Mouse (Mus musculus) right cerebral cortex, postnatal 36 days (tissue): Measurements from ENCODE around the gene Cmah.

Experiments
- DNase-seq, 2 experiments: peaks; one replicate each; pipeline ENCODE4 v3.0.0; 2022; ENCODE audit warnings: low spot score in 2 of 2, mixed read lengths in 1 of 2

Gene Cmah

GRCm38 (mm10) chr13:24513717-24514116 lies 186.5 kb downstream of the Cmah start:
- no peak for DNase-seq

- no peak for DNase-seq
These were observed 188.0 kb downstream of the Cmah start for GRCm38 (mm10) chr13:24515101-24515675.

- no peak for DNase-seq
These were observed 190.6 kb downstream of the Cmah start for GRCm38 (mm10) chr13:24517757-24518156.

- peak in 1 of 2 experiments; percentile 16 for DNase-seq
These were observed 191.7 kb downstream of the Cmah start for GRCm38 (mm10) chr13:24518887-24519286.

GRCm38 (mm10) chr13:24519976-24520647 lies 192.9 kb downstream of the Cmah start:
- DNase-seq: no peak

- no peak for DNase-seq
These were observed 193.6 kb downstream of the Cmah start for GRCm38 (mm10) chr13:24520796-24521195.

- DNase-seq: peak; percentile 70 to 79
These were observed 194.5 kb downstream of the Cmah start for GRCm38 (mm10) chr13:24521446-24522342.

- no peak for DNase-seq
These were observed 195.2 kb downstream of the Cmah start for GRCm38 (mm10) chr13:24522343-24522837.

GRCm38 (mm10) chr13:24523587-24524221 lies 196.5 kb downstream of the Cmah start:
- DNase-seq: no peak

GRCm38 (mm10) chr13:24524468-24524867 lies 197.3 kb downstream of the Cmah start:
- no peak for DNase-seq

GRCm38 (mm10) chr13:24525551-24525950 lies 198.3 kb downstream of the Cmah start:
- no peak for DNase-seq

GRCm38 (mm10) chr13:24526916-24527315 lies 199.7 kb downstream of the Cmah start:
- no peak for DNase-seq
